Mouse (Mus musculus) neural tube, embryonic 11.5 days (tissue): Measurements from ENCODE around the gene Ugt1a9. TPM values are rescaled to one million over a fixed set of nuclear protein-coding genes. Genes with fewer than 3 reads are reported as not detected.
"Not testable (repeated sequence)": the region's sequence is repeated elsewhere in the genome, so short reads cannot be mapped to it uniquely, and the experiment has no call there.

Experiments used
- ATAC-seq: fragments of 200-750 bp; cut with Nextera tagmentation; 2 replicates; pipeline ENCODE4 v1.8.0; 2017; ENCODE audit warnings: moderate number of reproducible peaks, mild to moderate bottlenecking, moderate TSS enrichment, moderate library complexity; ENCODE audit not compliant: insufficient read depth, low FRiP score, low TSS enrichment
- DNase-seq: peaks from one replicate; pipeline ENCODE4 v3.0.0-alpha.2; 2015; ENCODE audit warnings: low spot score
- H3K27ac ChIP-seq: fragments of 300-500 bp; sonication (generic); 2 replicates; pipeline ENCODE4 v1.5.1; 2014; ENCODE audit warnings: low read depth, mild to moderate bottlenecking, low read length
- H3K27me3 ChIP-seq: fragments of 300-500 bp; sonication (generic); 2 replicates; pipeline ENCODE4 v1.6.1; 2014; ENCODE audit warnings: mild to moderate bottlenecking, low read length, mixed read lengths; ENCODE audit not compliant: control insufficient read depth, insufficient read depth
- H3K36me3 ChIP-seq: fragments of 300-500 bp; sonication (generic); 2 replicates; pipeline ENCODE4 v1.6.1; 2014; ENCODE audit warnings: mild to moderate bottlenecking, low read length, moderate library complexity, mixed read lengths; ENCODE audit not compliant: control insufficient read depth, insufficient read depth
- H3K4me1 ChIP-seq: fragments of 300-500 bp; sonication (generic); 2 replicates; pipeline ENCODE4 v1.6.1; 2014; ENCODE audit warnings: low read length, mixed read lengths; ENCODE audit not compliant: control insufficient read depth, insufficient read depth
- H3K4me2 ChIP-seq: fragments of 300-500 bp; sonication (generic); 2 replicates; pipeline ENCODE4 v1.6.1; 2014; ENCODE audit warnings: low read depth, mild to moderate bottlenecking, moderate library complexity
- H3K4me3 ChIP-seq: fragments of 300-500 bp; sonication (generic); 2 replicates; pipeline ENCODE4 v1.5.1; 2014; ENCODE audit warnings: low read depth, low read length
- H3K9ac ChIP-seq: fragments of 300-500 bp; sonication (generic); 2 replicates; pipeline ENCODE4 v1.6.1; 2014; ENCODE audit warnings: mild to moderate bottlenecking, low read length
- H3K9me3 ChIP-seq: fragments of 300-500 bp; sonication (generic); 2 replicates; pipeline ENCODE4 v1.6.1; 2016; ENCODE audit warnings: low read length; ENCODE audit not compliant: control insufficient read depth
- WGBS: fragments of 180-500 bp; shearing (Covaris S2); extraction: QIAGEN DNeasy Blood & Tissue Kit; methylation state at CpG from one replicate; pipeline ENCODE4 v1.1.7; 2014; 5-methylcytosine and 5-hydroxymethylcytosine counted together
- polyA plus RNA-seq: library from polyadenylated mRNA; unstranded; fragments of >200 nt; fragmentation: Nextera tagmentation; extraction: Ambion mirVana; gene quantifications from 2 replicates; pipeline ENCODE4 v1.2.1, GENCODE M21; 2014

Gene Ugt1a9
- polyA plus RNA-seq, 1 experiment from 2014 or later: not detected

- 88% methylated on average over 1 of the region's 1 CpGs for WGBS
- Histone ChIP-seq H3K36me3 (no peaks in the 10 kb centered on the region), H3K9me3 (no peaks in the 10 kb centered on the region), H3K4me3 (no peak overlapping the region), H3K4me2 (no peak overlapping the region), H3K4me1 (0 out of 2 replicates have a peak, but pooled peaks cover 4% of the 10 kb centered on the region), H3K27me3 (no peaks in the 10 kb centered on the region), H3K27ac (no peak overlapping the region), H3K9ac (no peak overlapping the region)
- ATAC-seq: no peak
- DNase-seq: no peak
Measured at GRCm38 (mm10) chr1:88138145-88138544, 67.5 kb downstream of the Ugt1a9 start.

GRCm38 (mm10) chr1:88140492-88140891, 69.9 kb downstream of the Ugt1a9 start:
- H3K27me3 ChIP-seq, H3K36me3 ChIP-seq, H3K9ac ChIP-seq, H3K4me2 ChIP-seq, H3K27ac ChIP-seq, H3K4me1 ChIP-seq, DNase-seq, H3K4me3 ChIP-seq, ATAC-seq, H3K9me3 ChIP-seq: not testable (repeated sequence)
- 38% methylated on average over 1 of the region's 1 CpGs for WGBS

GRCm38 (mm10) chr1:88143966-88144675, 73.5 kb downstream of the Ugt1a9 start:
- H3K4me3 ChIP-seq, H3K27me3 ChIP-seq, H3K4me1 ChIP-seq, ATAC-seq, H3K4me2 ChIP-seq, H3K9me3 ChIP-seq, H3K36me3 ChIP-seq, H3K27ac ChIP-seq, H3K9ac ChIP-seq: not testable (repeated sequence)
- DNase-seq: peak; percentile 35
- 6% methylated on average over 4 of the region's 5 CpGs for WGBS

- H3K4me2 ChIP-seq, H3K9ac ChIP-seq, H3K36me3 ChIP-seq, DNase-seq, H3K27me3 ChIP-seq, ATAC-seq, H3K27ac ChIP-seq, H3K4me3 ChIP-seq, H3K4me1 ChIP-seq, H3K9me3 ChIP-seq: not testable (repeated sequence)
- 74% methylated on average over 2 of the region's 2 CpGs for WGBS
Measured at GRCm38 (mm10) chr1:88145278-88145677, 74.7 kb downstream of the Ugt1a9 start.

GRCm38 (mm10) chr1:88150133-88150532, 79.5 kb downstream of the Ugt1a9 start:
- ATAC-seq, H3K27me3 ChIP-seq, H3K4me3 ChIP-seq, H3K9me3 ChIP-seq, H3K4me2 ChIP-seq, H3K9ac ChIP-seq, H3K4me1 ChIP-seq, H3K36me3 ChIP-seq, H3K27ac ChIP-seq, DNase-seq: not testable (repeated sequence)
- WGBS: 73% methylated on average over 2 of the region's 2 CpGs

- H3K9me3 ChIP-seq: no peaks in the 10 kb centered on the region
- H3K4me1 ChIP-seq: no peaks in the 10 kb centered on the region
- H3K27me3 ChIP-seq: no peaks in the 10 kb centered on the region
- no peak for ATAC-seq
- no peak overlapping the region for H3K4me3 ChIP-seq
- H3K4me2 ChIP-seq: no peak overlapping the region
- H3K36me3 ChIP-seq: no peaks in the 10 kb centered on the region
- no peak for DNase-seq
- WGBS: 89% methylated on average over 2 of the region's 2 CpGs
- no peak overlapping the region for H3K27ac ChIP-seq
- H3K9ac ChIP-seq: no peak overlapping the region
Measured at GRCm38 (mm10) chr1:88158430-88158829, 87.8 kb downstream of the Ugt1a9 start.

- no peak for ATAC-seq
- Histone ChIP-seq H3K27me3 (no peaks in the 10 kb centered on the region), H3K9ac (no peak within 1 kb of the TSS), H3K36me3 (no peaks in the 10 kb centered on the region), H3K9me3 (no peaks in the 10 kb centered on the region), H3K27ac (no peak within 1 kb of the TSS), H3K4me3 (no peak within 1 kb of the TSS), H3K4me2 (no peak within 1 kb of the TSS), H3K4me1 (no peaks in the 10 kb centered on the region)
- DNase-seq: no peak
- 85% methylated on average over 5 of the region's 5 CpGs for WGBS
Measured at GRCm38 (mm10) chr1:88165711-88166110, 95.1 kb downstream of the Ugt1a9 start, which contains the start of gene Ugt1a5. Gene Ugt1a5 (plus strand): TSS chr1:88166012.

- not testable (repeated sequence) for H3K4me2 ChIP-seq, H3K27me3 ChIP-seq, H3K4me3 ChIP-seq, H3K4me1 ChIP-seq, H3K9me3 ChIP-seq, DNase-seq, H3K27ac ChIP-seq, ATAC-seq, H3K36me3 ChIP-seq, H3K9ac ChIP-seq
- 93% methylated on average over 5 of the region's 7 CpGs for WGBS
Measured at GRCm38 (mm10) chr1:88172190-88172589, 101.6 kb downstream of the Ugt1a9 start.

- ATAC-seq (no peak), DNase-seq (no peak)
- H3K36me3 ChIP-seq: no peaks in the 10 kb centered on the region
- no peaks in the 10 kb centered on the region for H3K9me3 ChIP-seq
- no peak overlapping the region for H3K27ac ChIP-seq
- no peak overlapping the region for H3K4me2 ChIP-seq
- H3K27me3 ChIP-seq: no peaks in the 10 kb centered on the region
- H3K4me3 ChIP-seq: no peak overlapping the region
- H3K9ac ChIP-seq: no peak overlapping the region
- no peaks in the 10 kb centered on the region for H3K4me1 ChIP-seq
- WGBS: 94% methylated on average over 1 of the region's 1 CpGs
Measured at GRCm38 (mm10) chr1:88179657-88180056, 109.1 kb downstream of the Ugt1a9 start.
